In the genomic region with DNA sequence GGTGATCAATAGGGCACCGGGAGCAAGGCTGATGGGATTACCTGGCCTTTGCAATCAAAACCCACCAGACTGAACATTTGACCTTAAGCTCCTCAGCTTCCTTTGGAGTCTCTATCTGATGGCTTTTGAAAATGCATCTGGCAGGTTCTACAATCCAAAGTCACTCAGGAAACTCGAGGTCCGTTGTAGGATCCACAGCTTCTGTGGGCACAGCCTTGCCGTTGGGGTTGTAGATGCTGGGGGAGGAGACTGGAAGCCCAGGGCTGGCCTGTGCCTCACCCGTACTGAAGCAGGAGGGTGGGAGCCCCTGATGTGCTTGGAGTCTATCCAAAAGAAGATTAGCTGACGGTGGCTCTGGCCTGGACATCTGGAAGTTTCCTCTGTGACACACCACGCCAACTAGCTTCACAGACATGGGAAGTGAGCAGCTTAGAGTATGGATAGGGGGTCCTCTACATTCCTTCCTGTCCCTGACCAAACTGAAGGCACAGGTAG, we compare ENCODE assay signal across 11 mouse cellular contexts. TPM values are rescaled to one million over a fixed set of nuclear protein-coding genes. Genes with fewer than 3 reads are reported as not detected.
DNase-seq lines count a peak whose midpoint lies in the region; ATAC-seq lines count a peak whose summit lies in the region.
"Had no signal": no experiment of that assay in that cellular context is flagged by ENCODE, and none has a peak within 500 bp of the region (broad histone marks: within the 10 kb centered on the region; RNA-seq: fewer than 3 reads in every experiment).

No protein-coding gene starts in this region.

- no peak for ATAC-seq in heart, embryonic 13.5 days (ENCODE audit: extremely low read depth, insufficient number of reproducible peaks, low FRiP score, low TSS enrichment)
- no peak for ATAC-seq in embryonic facial prominence, embryonic 13.5 days (ENCODE audit: insufficient number of reproducible peaks, insufficient read depth, low FRiP score, low TSS enrichment, low read depth)
- ATAC-seq in midbrain, embryonic 11.5 days (ENCODE audit: low FRiP score): no peak
- no peak for ATAC-seq in erythroid progenitor cell, adult 5-6 weeks (replicated peaks; ENCODE audit: low FRiP score, poor library complexity, severe bottlenecking)

- 49% methylated on average over 7 of the region's 7 CpGs for WGBS in heart, embryonic 13.5 days
- 36% methylated on average over 7 of the region's 7 CpGs for WGBS in embryonic facial prominence, embryonic 13.5 days
- WGBS in midbrain, embryonic 11.5 days: 50% methylated on average over 7 of the region's 7 CpGs

- no peaks in the 10 kb centered on the region for H3K9me3 ChIP-seq in heart, embryonic 13.5 days
- H3K9me3 ChIP-seq in embryonic facial prominence, embryonic 13.5 days: no peaks in the 10 kb centered on the region
- no peaks in the 10 kb centered on the region for H3K9me3 ChIP-seq in midbrain, embryonic 11.5 days (ENCODE audit: control insufficient read depth, low read length)

- peak overlapping the region; percentile 48 for H3K27ac ChIP-seq in heart, embryonic 13.5 days (replicated peaks)
- peak overlapping the region; percentile 74; the same call in 1 of the 2 replicates for H3K27ac ChIP-seq in embryonic facial prominence, embryonic 13.5 days
- H3K27ac ChIP-seq in midbrain, embryonic 11.5 days (ENCODE audit: low read depth, low read length): peak overlapping the region; percentile 41; the same call in 1 of the 2 replicates

- H3K4me3 ChIP-seq in heart, embryonic 13.5 days: no peak overlapping the region
- H3K4me3 ChIP-seq in embryonic facial prominence, embryonic 13.5 days: no peak overlapping the region
- H3K4me3 ChIP-seq in midbrain, embryonic 11.5 days (ENCODE audit: low read depth, low read length): no peak overlapping the region

- no peak overlapping the region for H3K4me2 ChIP-seq in heart, embryonic 13.5 days
- H3K4me2 ChIP-seq in embryonic facial prominence, embryonic 13.5 days: no peak overlapping the region
- no peak overlapping the region for H3K4me2 ChIP-seq in midbrain, embryonic 11.5 days

- H3K4me1 ChIP-seq in heart, embryonic 13.5 days: peaks cover 32% of the 10 kb centered on the region
- H3K4me1 ChIP-seq in embryonic facial prominence, embryonic 13.5 days: peaks cover 15% of the 10 kb centered on the region
- H3K4me1 ChIP-seq in midbrain, embryonic 11.5 days (ENCODE audit: control insufficient read depth, insufficient read depth, low read length): peaks cover 4% of the 10 kb centered on the region; the same call in 1 of the 2 replicates

- no peaks in the 10 kb centered on the region for H3K27me3 ChIP-seq in heart, embryonic 13.5 days (replicated peaks)
- H3K27me3 ChIP-seq in embryonic facial prominence, embryonic 13.5 days: no peaks in the 10 kb centered on the region
- no peaks in the 10 kb centered on the region for H3K27me3 ChIP-seq in midbrain, embryonic 11.5 days (ENCODE audit: control insufficient read depth, insufficient read depth, low read length)

- peaks cover 32% of the 10 kb centered on the region for H3K36me3 ChIP-seq in heart, embryonic 13.5 days
- peaks cover 38% of the 10 kb centered on the region for H3K36me3 ChIP-seq in embryonic facial prominence, embryonic 13.5 days
- no peaks in the 10 kb centered on the region for H3K36me3 ChIP-seq in midbrain, embryonic 11.5 days (ENCODE audit: control insufficient read depth, insufficient read depth, low read length)

- no peak overlapping the region for H3K9ac ChIP-seq in heart, embryonic 13.5 days
- 0 out of 2 replicates have a peak overlapping the region, but pooled peaks have one; percentile 27 for H3K9ac ChIP-seq in embryonic facial prominence, embryonic 13.5 days
- H3K9ac ChIP-seq in midbrain, embryonic 11.5 days (ENCODE audit: low read length): no peak overlapping the region

- no peak for DNase-seq in heart, postnatal 10 days
- peak; percentile 68 for DNase-seq in MN1 (ENCODE audit: low spot score)
- DNase-seq in midbrain, embryonic 11.5 days (ENCODE audit: low spot score, missing footprints): peak; percentile 77
- DNase-seq in frontal cortex, postnatal 36 days (ENCODE audit: low spot score in 2 of 2): no peak
- DNase-seq: cerebellum, postnatal 14 days; kidney, adult 11 months; lung, adult 18-20 months; right cerebral cortex, postnatal 14 days had no signal

- intact Hi-C loops in heart, postnatal 10 days (cut with DNase I): no loop called here

RNA-seq across cellular contexts. Expression of a gene that starts 18.1 kb away (rescaled TPM):
- polyA plus RNA-seq in heart, embryonic 13.5 days (2015; fragmentation: Nextera tagmentation; extraction: Ambion mirVana): 43.3 and 45.5 TPM in 2 replicates
- 10 to 100 TPM; 26.3 to 27.6 TPM for total RNA-seq in heart, postnatal 10 days (2021)
- polyA plus RNA-seq in embryonic facial prominence, embryonic 13.5 days (2015; fragmentation: Nextera tagmentation; extraction: Ambion mirVana): 50.8 and 53.4 TPM in 2 replicates
- polyA plus RNA-seq in midbrain, embryonic 11.5 days (2014; fragmentation: Nextera tagmentation; extraction: Ambion mirVana): 64.9 and 67.3 TPM in 2 replicates
- 15.5 and 17.2 TPM in 2 replicates for total RNA-seq in erythroid progenitor cell, adult 5-6 weeks (2015; ENCODE audit: low replicate concordance)
- 17.2 and 19.1 TPM in 2 replicates for total RNA-seq in erythroid progenitor cell, adult 5-6 weeks (2017; ENCODE audit: low replicate concordance)

Comparison
In these comparisons a context has a peak if more than half of its experiments do, and no peak if none do; other contexts are left out.
1. DNase-seq: peak in MN1 (single experiment) and midbrain, embryonic 11.5 days (single experiment); none in heart, postnatal 10 days (0 of 2) and frontal cortex, postnatal 36 days (0 of 2).
2. Peak in every context shown above with its lines, with median percentiles within 50 percentile points of each other: H3K27ac ChIP-seq.